Mouse (Mus musculus): ENCODE data around the gene Fam102b. TPM values are rescaled to one million over a fixed set of nuclear protein-coding genes. Genes with fewer than 3 reads are reported as not detected.

Gene Fam102b
- polyA plus RNA-seq (2012; rRNA removed) (1.6 and 2.0 TPM in 2 replicates), polyA plus RNA-seq (2014; fragmentation: Nextera tagmentation; extraction: Ambion mirVana) (1.3 and 2.2 TPM in 2 replicates)

DNA sequence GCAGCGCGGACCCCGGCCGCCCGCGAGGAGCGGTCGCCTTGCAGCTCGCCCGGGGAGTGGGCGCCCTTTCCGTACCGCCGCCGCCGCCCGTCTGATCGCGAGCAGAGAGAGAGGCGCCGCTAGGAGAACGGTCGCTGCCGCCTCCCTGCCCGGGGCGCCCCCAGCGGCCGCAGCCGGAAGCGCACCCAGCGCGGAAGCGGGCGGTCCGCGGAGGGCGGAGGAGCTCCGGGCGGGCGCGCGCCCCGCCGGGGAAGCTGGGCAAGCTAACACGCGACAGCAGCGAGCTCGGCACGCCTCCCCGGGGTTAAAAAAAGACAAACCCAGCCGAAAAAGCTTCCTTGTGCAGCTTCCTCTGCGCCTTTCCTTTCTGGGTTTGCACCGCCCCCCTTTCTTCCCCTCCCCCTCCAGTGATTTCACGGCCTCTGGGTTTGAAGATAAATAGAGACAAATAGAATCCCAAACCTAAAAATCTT lies at the start of gene Fam102b:
Gene Fam102b, minus strand, starts transcription at position 93 of the 473 bp plus-strand sequence.
- H3K4me2 ChIP-seq (ENCODE audit: low read depth), result peak within 1 kb of the TSS; percentile 72
- no peak for TF ChIP-seq EP300 (IDR thresholded peaks at IDR 0.05; ENCODE audit: low read depth)
- peak; percentile 69 for TF ChIP-seq CTCF (IDR thresholded peaks at IDR 0.05; ENCODE audit: low read depth)
- H3K27me3 ChIP-seq (ENCODE audit: control insufficient read depth, insufficient read depth, low read length), result no peaks in the 10 kb centered on the region
- H3K36me3 ChIP-seq (replicated peaks; ENCODE audit: control insufficient read depth, insufficient read depth, low read depth), result no peaks in the 10 kb centered on the region
- DNase-seq (ENCODE audit: low read depth in 3 of 3, low spot score in 3 of 3) (peak; percentile 67 to 68 (median 67)), ATAC-seq (ENCODE audit: insufficient read depth) (peak; percentile 87)
- no peaks in the 10 kb centered on the region for H3K9me3 ChIP-seq (ENCODE audit: control insufficient read depth, low read length)
- H3K4me3 ChIP-seq (ENCODE audit: insufficient read depth in 1 of 2, low read depth in 2 of 2, low read length in 2 of 2), result peak within 1 kb of the TSS; percentile 61 to 65
- H3K9ac ChIP-seq (replicated peaks), result peak within 1 kb of the TSS; percentile 58
- no peak within 1 kb of the TSS for H3K27ac ChIP-seq
- peaks cover 0 to 4% of the 10 kb centered on the region in 2 experiments; a peak in 1 of 4 replicates for H3K4me1 ChIP-seq (replicated peaks; ENCODE audit: control insufficient read depth in 2 of 2, insufficient read depth in 2 of 2, low read length in 1 of 2)
- under 1% methylated on average over 53 of the region's 54 CpGs for WGBS (ENCODE audit: insufficient replicate concordance)

DNA sequence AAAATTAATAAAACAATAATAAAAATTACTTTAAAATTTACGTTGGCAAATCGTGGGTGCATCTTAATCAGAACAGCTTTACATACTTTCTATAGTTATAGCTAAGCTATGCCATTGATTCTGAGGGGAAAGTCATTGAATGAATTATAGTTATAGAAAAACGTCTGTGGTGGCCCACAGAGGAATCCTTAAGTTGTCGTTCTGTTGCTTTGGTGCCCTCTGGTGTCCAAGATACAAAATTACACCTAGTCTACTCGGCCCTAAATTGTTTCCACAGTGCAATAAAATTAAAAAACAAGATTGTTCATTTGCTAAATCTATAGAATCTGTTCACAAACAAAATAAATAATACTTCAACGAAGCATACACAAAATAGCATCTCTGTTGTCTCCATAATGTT lies 35.6 kb upstream of the Fam102b start:
- no peaks in the 10 kb centered on the region for H3K27me3 ChIP-seq (ENCODE audit: control insufficient read depth, insufficient read depth, low read length)
- peak; percentile 22 to 31 (median 23) for DNase-seq (ENCODE audit: low read depth in 3 of 3, low spot score in 3 of 3)
- 1% methylated on average over 6 of the region's 6 CpGs for WGBS (ENCODE audit: insufficient replicate concordance)
- no peak overlapping the region for H3K4me3 ChIP-seq (ENCODE audit: insufficient read depth in 1 of 2, low read depth in 2 of 2, low read length in 2 of 2)
- H3K36me3 ChIP-seq (replicated peaks; ENCODE audit: control insufficient read depth, insufficient read depth, low read depth), result no peaks in the 10 kb centered on the region
- no peak overlapping the region for H3K4me2 ChIP-seq (ENCODE audit: low read depth)
- H3K9ac ChIP-seq (replicated peaks), result no peak overlapping the region
- no peak overlapping the region for H3K27ac ChIP-seq
- no peaks in the 10 kb centered on the region for H3K9me3 ChIP-seq (ENCODE audit: control insufficient read depth, low read length)
- H3K4me1 ChIP-seq (replicated peaks; ENCODE audit: control insufficient read depth in 2 of 2, insufficient read depth in 2 of 2, low read length in 1 of 2), result no peaks in the 10 kb centered on the region
- peak; percentile 59 for TF ChIP-seq CTCF (IDR thresholded peaks at IDR 0.05; ENCODE audit: low read depth)
- no peak for TF ChIP-seq EP300 (IDR thresholded peaks at IDR 0.05; ENCODE audit: low read depth)
- ATAC-seq (ENCODE audit: insufficient read depth), result no peak

DNA sequence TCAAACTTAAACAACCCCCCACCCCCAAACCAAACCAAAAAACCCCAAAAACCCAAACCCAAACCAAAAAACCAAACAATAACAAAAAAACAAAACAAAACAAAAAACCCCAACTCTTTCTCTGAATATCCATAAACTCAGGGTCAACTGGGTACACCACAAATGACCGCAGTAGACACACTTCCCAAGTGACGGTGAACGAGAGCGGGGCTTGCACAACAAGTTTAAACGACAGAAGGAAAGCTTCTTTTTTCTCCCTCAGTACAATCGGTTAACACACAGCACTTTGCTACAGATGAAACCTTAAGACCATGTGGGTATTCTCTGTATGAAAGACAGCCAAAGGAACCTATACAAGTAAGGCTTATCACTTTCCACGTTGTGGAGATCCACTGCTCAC lies 35.0 kb upstream of the Fam102b start:
- Histone ChIP-seq H3K4me1 (replicated peaks; ENCODE audit: control insufficient read depth in 2 of 2, insufficient read depth in 2 of 2, low read length in 1 of 2) (no peaks in the 10 kb centered on the region), H3K9ac (replicated peaks) (no peak overlapping the region), H3K4me3 (ENCODE audit: insufficient read depth in 1 of 2, low read depth in 2 of 2, low read length in 2 of 2) (no peak overlapping the region), H3K27me3 (ENCODE audit: control insufficient read depth, insufficient read depth, low read length) (no peaks in the 10 kb centered on the region), H3K9me3 (ENCODE audit: control insufficient read depth, low read length) (no peaks in the 10 kb centered on the region), H3K36me3 (replicated peaks; ENCODE audit: control insufficient read depth, insufficient read depth, low read depth) (no peaks in the 10 kb centered on the region), H3K4me2 (ENCODE audit: low read depth) (no peak overlapping the region), H3K27ac (no peak overlapping the region)
- WGBS (ENCODE audit: insufficient replicate concordance), result 56% methylated on average over 7 of the region's 7 CpGs
- no peak for DNase-seq (ENCODE audit: low read depth in 3 of 3, low spot score in 3 of 3)
- no peak for ATAC-seq (ENCODE audit: insufficient read depth)
- TF ChIP-seq CTCF (IDR thresholded peaks at IDR 0.05; ENCODE audit: low read depth) (no peak), EP300 (IDR thresholded peaks at IDR 0.05; ENCODE audit: low read depth) (no peak)

- Histone ChIP-seq H3K36me3 (replicated peaks; ENCODE audit: control insufficient read depth, insufficient read depth, low read depth) (no peaks in the 10 kb centered on the region), H3K4me3 (ENCODE audit: insufficient read depth in 1 of 2, low read depth in 2 of 2, low read length in 2 of 2) (no peak overlapping the region), H3K9ac (replicated peaks) (no peak overlapping the region), H3K4me1 (replicated peaks; ENCODE audit: control insufficient read depth in 2 of 2, insufficient read depth in 2 of 2, low read length in 1 of 2) (no peaks in the 10 kb centered on the region), H3K27me3 (ENCODE audit: control insufficient read depth, insufficient read depth, low read length) (no peaks in the 10 kb centered on the region), H3K4me2 (ENCODE audit: low read depth) (no peak overlapping the region), H3K27ac (no peak overlapping the region), H3K9me3 (ENCODE audit: control insufficient read depth, low read length) (no peaks in the 10 kb centered on the region)
- ATAC-seq (ENCODE audit: insufficient read depth) (no peak), DNase-seq (ENCODE audit: low read depth in 3 of 3, low spot score in 3 of 3) (no peak)
- no peak for TF ChIP-seq EP300 (IDR thresholded peaks at IDR 0.05; ENCODE audit: low read depth)
- no peak for TF ChIP-seq CTCF (IDR thresholded peaks at IDR 0.05; ENCODE audit: low read depth)
- WGBS (ENCODE audit: insufficient replicate concordance), result 60% methylated on average over 8 of the region's 8 CpGs
Observed at GRCm38 (mm10) chr3:109059903-109060302, 32.5 kb upstream of the Fam102b start.

- H3K27ac ChIP-seq, result no peak overlapping the region
- no peaks in the 10 kb centered on the region for H3K9me3 ChIP-seq (ENCODE audit: control insufficient read depth, low read length)
- no peaks in the 10 kb centered on the region for H3K27me3 ChIP-seq (ENCODE audit: control insufficient read depth, insufficient read depth, low read length)
- no peak overlapping the region for H3K9ac ChIP-seq (replicated peaks)
- no peak overlapping the region for H3K4me2 ChIP-seq (ENCODE audit: low read depth)
- ATAC-seq (ENCODE audit: insufficient read depth) (no peak), DNase-seq (ENCODE audit: low read depth in 3 of 3, low spot score in 3 of 3) (no peak)
- H3K4me3 ChIP-seq (ENCODE audit: insufficient read depth in 1 of 2, low read depth in 2 of 2, low read length in 2 of 2), result no peak overlapping the region
- WGBS (ENCODE audit: insufficient replicate concordance), result 51% methylated on average over 6 of the region's 6 CpGs
- H3K4me1 ChIP-seq (replicated peaks; ENCODE audit: control insufficient read depth in 2 of 2, insufficient read depth in 2 of 2, low read length in 1 of 2), result peaks cover 0 to 4% of the 10 kb centered on the region in 2 experiments; a peak in 2 of 4 replicates
- no peaks in the 10 kb centered on the region for H3K36me3 ChIP-seq (replicated peaks; ENCODE audit: control insufficient read depth, insufficient read depth, low read depth)
- TF ChIP-seq CTCF (IDR thresholded peaks at IDR 0.05; ENCODE audit: low read depth) (no peak), EP300 (IDR thresholded peaks at IDR 0.05; ENCODE audit: low read depth) (no peak)
Observed at GRCm38 (mm10) chr3:109051946-109052331, 24.5 kb upstream of the Fam102b start.

Measured in liver, embryonic 14.5 days (tissue).